Mouse (Mus musculus) lung, postnatal 0 days (tissue): ENCODE measurements around the gene Mfsd4b3.

ENCODE experiments used
- CTCF ChIP-seq: IDR thresholded peaks from 2 replicates; pipeline ENCODE4 v1.5.1; 2016; ENCODE audit warnings: antibody characterized with exemption, mild to moderate bottlenecking
- EP300 ChIP-seq: IDR thresholded peaks from 2 replicates; pipeline ENCODE4 v1.6.1; 2016; ENCODE audit warnings: antibody characterized with exemption, mild to moderate bottlenecking, control low read depth

DNA sequence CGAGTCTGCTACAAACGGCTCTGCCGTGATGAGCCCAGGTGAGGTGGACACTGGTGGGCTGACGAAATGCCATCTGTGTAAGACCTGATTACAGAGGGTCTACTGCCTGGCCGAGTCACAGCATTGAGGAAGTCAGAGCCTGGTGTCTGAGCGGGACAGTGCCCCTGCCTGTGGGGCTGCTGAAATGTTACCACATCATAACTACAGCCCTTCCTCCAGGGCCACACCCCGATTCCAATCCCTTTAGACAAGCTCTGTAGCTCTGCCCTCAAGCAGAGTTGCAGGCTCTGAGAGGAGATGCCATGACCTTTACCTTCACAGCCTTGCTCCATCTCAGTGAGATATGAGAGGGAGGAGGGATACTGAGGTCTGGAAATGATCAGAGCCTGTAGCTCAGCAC lies 23.4 kb downstream of the Mfsd4b3 start:
- no peak for TF ChIP-seq CTCF
- TF ChIP-seq EP300: no peak
